In the genomic region with DNA sequence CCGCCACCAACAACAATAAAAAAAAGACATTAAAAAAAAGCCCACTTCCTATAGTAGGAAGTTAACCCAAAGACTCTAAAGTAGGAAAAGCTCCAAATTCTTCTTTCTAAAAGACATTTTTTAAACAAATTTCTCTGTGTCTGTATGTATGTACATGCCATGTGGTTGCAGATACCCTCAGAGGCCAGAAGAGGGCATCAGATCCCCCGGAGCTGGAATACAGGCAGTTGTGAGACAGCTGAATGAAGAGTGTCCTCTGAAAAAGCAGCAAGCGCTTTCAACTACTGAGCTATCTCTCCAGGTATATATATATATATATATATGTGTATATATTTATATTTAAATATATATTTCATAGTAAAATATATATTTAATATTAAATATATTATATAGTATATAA, we compare ENCODE assay signal across 15 mouse cellular contexts. TPM values are rescaled to one million over a fixed set of nuclear protein-coding genes. Genes with fewer than 3 reads are reported as not detected.
A peak's percentile ranks its signal among the peaks of the same experiment; 100 is the strongest.
DNase-seq lines count a peak whose midpoint lies in the region; ATAC-seq and TF ChIP-seq lines count a peak whose summit lies in the region.
"Had no signal": no experiment of that assay in that cellular context is flagged by ENCODE, and none has a peak within 500 bp of the region (broad histone marks: within the 10 kb centered on the region; RNA-seq: fewer than 3 reads in every experiment).

No protein-coding gene starts in this region.

- no peaks in the 10 kb centered on the region for H3K79me2 ChIP-seq in MEL (ENCODE audit: control insufficient read depth, insufficient read depth, low read length, poor library complexity)

- peak; percentile 15 for TF ChIP-seq RAD21 in MEL (IDR thresholded peaks at IDR 0.05; ENCODE audit: low read depth, low read length)

- no peaks in the 10 kb centered on the region for H3K9me3 ChIP-seq in liver, postnatal 0 days (ENCODE audit: low read length)
- no peaks in the 10 kb centered on the region for H3K9me3 ChIP-seq in MEL (replicated peaks; ENCODE audit: insufficient read depth, low read length)
- H3K9me3 ChIP-seq: embryonic facial prominence, embryonic 13.5 days; forebrain, embryonic 15.5 days; hindbrain, embryonic 12.5 days; midbrain, embryonic 12.5 days had no signal

- no peak overlapping the region for H3K4me2 ChIP-seq in liver, postnatal 0 days (ENCODE audit: low read depth, low read length)
- H3K4me2 ChIP-seq: embryonic facial prominence, embryonic 13.5 days; forebrain, embryonic 15.5 days; hindbrain, embryonic 12.5 days; midbrain, embryonic 12.5 days had no signal

- TF ChIP-seq CTCF in cerebellum, adult 2 months (IDR thresholded peaks at IDR 0.05; ENCODE audit: borderline replicate concordance, insufficient read depth, low read depth, low read length) = peak; percentile 22; the same call in 1 of the 2 replicates
- peak; percentile 44 for TF ChIP-seq CTCF in liver, postnatal 0 days (IDR thresholded peaks at IDR 0.05; ENCODE audit: low read depth)
- TF ChIP-seq CTCF in MEL (IDR thresholded peaks at IDR 0.05 in 2 of 3, conservative IDR thresholded peaks at IDR 0.05 in 1 of 3; ENCODE audit: control insufficient read depth in 1 of 3, insufficient read depth in 1 of 3, low read depth in 2 of 3, low read length in 3 of 3, poor library complexity in 1 of 3, severe bottlenecking in 1 of 3) = peak in 2 of 3 experiments; percentile 36 to 54; a peak in 5 of 6 replicates

- no peak for DNase-seq in cerebellum, adult 2 months
- DNase-seq in liver, postnatal 0 days = no peak
- no peak for DNase-seq in liver
- DNase-seq in MEL (ENCODE audit: low read depth, low spot score) = peak; percentile 29
- DNase-seq in thymus, postnatal 14 days = no peak
- DNase-seq in layer of hippocampus, postnatal 36 days = no peak
- DNase-seq: heart, adult 18-20 months; kidney, postnatal 25 days; right cerebral cortex, postnatal 14 days had no signal

- WGBS in cerebellum, adult 2 months = 90% methylated on average over 3 of the region's 3 CpGs
- WGBS in liver, postnatal 0 days (ENCODE audit: insufficient replicate concordance) = 73% methylated on average over 3 of the region's 3 CpGs

- no peaks in the 10 kb centered on the region for H3K4me1 ChIP-seq in cerebellum, adult 2 months (ENCODE audit: control insufficient read depth, insufficient read depth, low read length)
- H3K4me1 ChIP-seq in liver, postnatal 0 days (ENCODE audit: insufficient read depth) = peaks cover 2% of the 10 kb centered on the region; the same call in 1 of the 2 replicates
- no peaks in the 10 kb centered on the region for H3K4me1 ChIP-seq in MEL (ENCODE audit: control insufficient read depth in 1 of 2, insufficient read depth in 2 of 2, low read length in 2 of 2)
- H3K4me1 ChIP-seq: forebrain, embryonic 15.5 days; hindbrain, embryonic 12.5 days; midbrain, embryonic 12.5 days had no signal

- H3K27ac ChIP-seq in cerebellum, adult 2 months (ENCODE audit: insufficient read depth, low read length) = no peak overlapping the region
- H3K27ac ChIP-seq in liver, postnatal 0 days (ENCODE audit: low read depth) = no peak overlapping the region
- no peak overlapping the region for H3K27ac ChIP-seq in MEL (ENCODE audit: control insufficient read depth, low read depth, low read length)
- H3K27ac ChIP-seq: embryonic facial prominence, embryonic 13.5 days; forebrain, embryonic 15.5 days; hindbrain, embryonic 12.5 days; midbrain, embryonic 12.5 days had no signal

- no peaks in the 10 kb centered on the region for H3K36me3 ChIP-seq in liver, postnatal 0 days (replicated peaks; ENCODE audit: insufficient read depth, low read length)
- H3K36me3 ChIP-seq in MEL (ENCODE audit: control insufficient read depth in 1 of 2, insufficient read depth in 2 of 2, low read length in 2 of 2) = no peaks in the 10 kb centered on the region
- H3K36me3 ChIP-seq: embryonic facial prominence, embryonic 13.5 days; forebrain, embryonic 15.5 days; hindbrain, embryonic 12.5 days; midbrain, embryonic 12.5 days had no signal

- no peak for TF ChIP-seq EP300 in liver, postnatal 0 days (IDR thresholded peaks at IDR 0.05; ENCODE audit: low read depth)
- no peak for TF ChIP-seq EP300 in MEL (IDR thresholded peaks at IDR 0.05; ENCODE audit: low read depth in 1 of 2, low read length in 2 of 2)

- H3K27me3 ChIP-seq in cerebellum, adult 2 months (ENCODE audit: control insufficient read depth, insufficient read depth, low read length) = no peaks in the 10 kb centered on the region
- no peaks in the 10 kb centered on the region for H3K27me3 ChIP-seq in liver, postnatal 0 days (ENCODE audit: insufficient read depth, low read length)
- H3K27me3 ChIP-seq in MEL (ENCODE audit: control insufficient read depth in 1 of 2, insufficient read depth in 2 of 2, low read length in 2 of 2) = peaks cover 0 to 5% of the 10 kb centered on the region in 2 experiments; a peak in 1 of 4 replicates
- H3K27me3 ChIP-seq: forebrain, embryonic 15.5 days had no signal

- no peak for TF ChIP-seq POLR2A in cerebellum, adult 2 months (IDR thresholded peaks at IDR 0.05; ENCODE audit: borderline replicate concordance, insufficient read depth, low read length)
- TF ChIP-seq POLR2A in MEL (IDR thresholded peaks at IDR 0.05; ENCODE audit: control insufficient read depth in 1 of 2, insufficient read depth in 1 of 2, low read depth in 1 of 2, low read length in 2 of 2, poor library complexity in 1 of 2) = no peak

- ATAC-seq in cerebellum, adult (ENCODE audit: insufficient number of reproducible peaks, low FRiP score, low TSS enrichment) = no peak
- ATAC-seq in liver, postnatal 0 days = no peak
- ATAC-seq in granulocyte monocyte progenitor cell, adult 5-6 weeks (replicated peaks; ENCODE audit: poor library complexity, severe bottlenecking) = peak; percentile 69
- ATAC-seq: forebrain, embryonic 15.5 days had no signal

- no peak overlapping the region for H3K9ac ChIP-seq in liver, postnatal 0 days (replicated peaks)
- no peak overlapping the region for H3K9ac ChIP-seq in MEL (ENCODE audit: control insufficient read depth, low read depth, low read length, poor library complexity, severe bottlenecking)
- H3K9ac ChIP-seq: embryonic facial prominence, embryonic 13.5 days; forebrain, embryonic 15.5 days; hindbrain, embryonic 12.5 days; midbrain, embryonic 12.5 days had no signal

- no peak overlapping the region for H3K4me3 ChIP-seq in cerebellum, adult 2 months (replicated peaks; ENCODE audit: insufficient read depth, low read depth, low read length)
- no peak overlapping the region for H3K4me3 ChIP-seq in liver, postnatal 0 days (ENCODE audit: low read depth, low read length)
- H3K4me3 ChIP-seq in MEL (ENCODE audit: control insufficient read depth in 1 of 2, insufficient read depth in 1 of 2, low read depth in 2 of 2, low read length in 2 of 2) = no peak overlapping the region
- H3K4me3 ChIP-seq: embryonic facial prominence, embryonic 13.5 days; forebrain, embryonic 15.5 days; hindbrain, embryonic 12.5 days; midbrain, embryonic 12.5 days had no signal

TF ChIP-seq in MEL, 35 proteins besides CTCF, POLR2A, EP300 and RAD21:
- TF ChIP-seq USF1 (IDR thresholded peaks at IDR 0.05; ENCODE audit: low read depth, low read length) = no peak
- peak; percentile 37 for TF ChIP-seq SMC3 (IDR thresholded peaks at IDR 0.05; ENCODE audit: low read depth, low read length)

RNA-seq across cellular contexts. Expression of gene Frrs1l, which starts 31.1 kb away (rescaled TPM):
- 102 and 111 TPM in 2 replicates for polyA plus RNA-seq in cerebellum, adult 2 months (2012; rRNA removed)
- polyA plus RNA-seq in liver, postnatal 0 days (2015; fragmentation: Nextera tagmentation; extraction: Ambion mirVana) = not detected in 2 replicates
- total RNA-seq in MEL (2012; rRNA removed) = not detected in 2 replicates
- polyA plus RNA-seq in MEL (2012; ENCODE audit: insufficient read depth in 1 of 2, insufficient read length in 2 of 2, low read depth in 1 of 2, low replicate concordance in 2 of 2, missing spikeins in 1 of 2) = not detected
- total RNA-seq in granulocyte monocyte progenitor cell, adult 5-6 weeks (2014; fragmentation: Nextera tagmentation) = not detected in 2 replicates
- total RNA-seq in granulocyte monocyte progenitor cell, adult 5-6 weeks (2017) = not detected in 2 replicates
- total RNA-seq in layer of hippocampus, postnatal 36 days (2021) = 100 to 1,000 TPM; 227 TPM

Comparison
In these comparisons a context has a peak if more than half of its experiments do, and no peak if none do; other contexts are left out.
1. RNA of gene Frrs1l, which starts 31.1 kb away (total RNA-seq): 227 TPM in layer of hippocampus, postnatal 36 days; not detected in MEL and not detected in granulocyte monocyte progenitor cell, adult 5-6 weeks; every median in the first group is over 100 times any median in the second.
2. Peak in every context shown above with its lines, with median percentiles within 50 percentile points of each other: CTCF ChIP-seq.